Mouse (Mus musculus) liver, adult 2 months (tissue): ENCODE measurements around the gene Pcp2.

Experiments
- CTCF ChIP-seq: fragments of 200-500 bp; IDR thresholded peaks from 2 replicates; pipeline ENCODE4 v1.5.1; 2011; ENCODE audit warnings: low read depth, low read length, control low read depth
- POLR2A ChIP-seq: fragments of 200-500 bp; IDR thresholded peaks from 2 replicates; pipeline ENCODE4 v1.6.1; 2011; ENCODE audit warnings: low read length, control low read depth; ENCODE audit not compliant: insufficient read depth; ENCODE audit errors: extremely low read depth

- no peak for TF ChIP-seq CTCF
- no peak for TF ChIP-seq POLR2A
These were observed 31.9 kb downstream of the Pcp2 start for GRCm38 (mm10) chr8:3593470-3593869.
